Mouse (Mus musculus): Measurements from ENCODE around the gene Fkbp7. TPM values are rescaled to one million over a fixed set of nuclear protein-coding genes. Genes with fewer than 3 reads are reported as not detected.

Fkbp7 gene
- total RNA-seq, 2 experiments from 2014 or later = 30.3 to 33.6 TPM

Other genes starting within 250 kb of the Fkbp7 start
- gene Prkra, start 25.1 kb downstream of the Fkbp7 start, total RNA-seq (2021) = 10 to 100 TPM; 16.4 to 18.4 TPM
- gene Pjvk, start 24.6 kb downstream of the Fkbp7 start, total RNA-seq (2021) = under 1 TPM in 1 of 2 experiments, not detected in 1; 0.45 TPM
- gene Plekha3, start 2.2 kb upstream of the Fkbp7 start, total RNA-seq (2021) = 10 to 100 TPM; 21.3 to 24.3 TPM

Data from heart, postnatal 10 days (tissue).